Mouse (Mus musculus) limb, embryonic 14.5 days (tissue): Measurements from ENCODE around the gene Evi5. TPM values are rescaled to one million over a fixed set of nuclear protein-coding genes. Genes with fewer than 3 reads are reported as not detected.

Source experiments
- ATAC-seq: fragments of 200-750 bp; cut with Nextera tagmentation; 2 replicates; pipeline ENCODE4 v1.8.0; 2017; ENCODE audit warnings: low read depth, moderate number of reproducible peaks, moderate TSS enrichment; ENCODE audit not compliant: low FRiP score
- DNase-seq: peaks from one replicate; pipeline ENCODE4 v3.0.0-alpha.2; 2015; ENCODE audit warnings: low spot score
- H3K27ac ChIP-seq: fragments of 300-500 bp; sonication (generic); replicated peaks from 2 replicates; pipeline ENCODE4 v1.5.1; 2014; ENCODE audit warnings: low read depth, mild to moderate bottlenecking, low read length, moderate library complexity, mixed read lengths
- H3K27me3 ChIP-seq: fragments of 300-500 bp; sonication (generic); 2 replicates; pipeline ENCODE4 v1.6.1; 2014; ENCODE audit warnings: low read length, mixed read lengths; ENCODE audit not compliant: control insufficient read depth, insufficient read depth
- H3K36me3 ChIP-seq: fragments of 300-500 bp; sonication (generic); 2 replicates; pipeline ENCODE4 v1.6.1; 2014; ENCODE audit warnings: mild to moderate bottlenecking, low read length, moderate library complexity, mixed read lengths; ENCODE audit not compliant: control insufficient read depth, insufficient read depth
- H3K4me1 ChIP-seq: fragments of 300-500 bp; sonication (generic); 2 replicates; pipeline ENCODE4 v1.6.1; 2014; ENCODE audit warnings: antibody characterized with exemption, low read length, mixed read lengths; ENCODE audit not compliant: control insufficient read depth, insufficient read depth
- H3K4me2 ChIP-seq: fragments of 300-500 bp; sonication (generic); replicated peaks from 2 replicates; pipeline ENCODE4 v1.6.1; 2014; ENCODE audit warnings: low read depth, mild to moderate bottlenecking, low read length, moderate library complexity; ENCODE audit not compliant: severe bottlenecking
- H3K4me3 ChIP-seq: fragments of 300-500 bp; sonication (generic); replicated peaks from 2 replicates; pipeline ENCODE4 v1.5.1; 2014; ENCODE audit warnings: low read length
- H3K9ac ChIP-seq: fragments of 300-500 bp; sonication (generic); 2 replicates; pipeline ENCODE4 v1.6.1; 2014; ENCODE audit warnings: mild to moderate bottlenecking, low read depth, low read length, moderate library complexity; ENCODE audit not compliant: severe bottlenecking
- H3K9me3 ChIP-seq: fragments of 300-500 bp; sonication (generic); 2 replicates; pipeline ENCODE4 v1.6.1; 2016; ENCODE audit warnings: low read length; ENCODE audit not compliant: control insufficient read depth
- POLR2A ChIP-seq: fragments of 200-500 bp; IDR thresholded peaks from 2 replicates; pipeline ENCODE4 v1.8.0; 2012; ENCODE audit warnings: inconsistent platforms, mild to moderate bottlenecking, moderate library complexity, borderline replicate concordance; ENCODE audit not compliant: insufficient read depth, insufficient read length; ENCODE audit errors: extremely low read depth
- WGBS: fragments of 180-500 bp; shearing (Covaris S2); extraction: QIAGEN DNeasy Blood & Tissue Kit; methylation state at CpG from one replicate; pipeline ENCODE4 v1.1.7; 2014; 5-methylcytosine and 5-hydroxymethylcytosine counted together
- polyA plus RNA-seq, 2 experiments: library from polyadenylated mRNA; depleted of rRNA in 1 of 2; stranded (reverse) in 1 of 2; unstranded in 1 of 2; fragments of >200 nt; fragmentation: Nextera tagmentation in 1 of 2; extraction: Ambion mirVana in 1 of 2; gene quantifications; 2 replicates each; pipeline versions ENCODE4 v1.2.1 to v1.2.3; 2012 to 2014

The Evi5 gene
- polyA plus RNA-seq (2012; rRNA removed) (28.7 and 31.2 TPM in 2 replicates), polyA plus RNA-seq (2014; fragmentation: Nextera tagmentation; extraction: Ambion mirVana) (60.2 and 70.8 TPM in 2 replicates)

DNA sequence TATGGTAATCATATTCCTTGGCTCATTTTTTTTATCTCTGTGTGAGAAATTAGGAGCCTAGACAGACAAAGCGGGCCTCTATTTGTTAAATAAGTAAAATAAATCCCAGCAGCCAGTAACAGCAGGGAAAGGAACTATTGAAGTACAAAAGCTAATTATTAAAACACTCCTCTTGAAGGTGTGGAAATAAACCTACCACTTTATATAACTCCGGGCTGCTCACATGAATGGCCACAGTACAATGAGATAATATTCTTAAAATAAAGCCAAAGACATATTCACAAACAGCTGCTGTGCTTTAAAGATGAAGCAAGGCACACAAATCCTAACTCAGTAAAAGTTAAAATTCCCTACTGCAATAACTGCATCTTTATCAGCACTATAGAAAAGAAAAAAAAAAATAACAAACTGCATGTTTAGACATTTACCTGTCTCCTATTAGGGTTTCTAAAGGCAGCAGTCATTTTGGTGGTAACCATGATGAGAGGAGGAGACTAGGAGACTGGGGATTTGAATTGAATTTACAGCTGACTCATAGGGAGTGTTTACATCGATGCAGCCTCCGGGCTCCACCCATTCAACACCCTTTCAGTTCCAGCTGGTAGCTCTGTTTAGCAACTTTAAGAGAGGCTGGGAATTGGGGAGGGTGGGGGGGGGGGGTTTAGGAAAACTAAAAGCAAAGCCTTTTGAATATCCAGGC is at the start of gene Evi5:
Gene Evi5, minus strand, starts transcription at position 547 of the 700 bp plus-strand sequence.
- Histone ChIP-seq H3K4me2 (no peak within 1 kb of the TSS), H3K4me1 (peaks cover 2% of the 10 kb centered on the region; the same call in 1 of the 2 replicates), H3K27me3 (no peaks in the 10 kb centered on the region), H3K27ac (no peak within 1 kb of the TSS), H3K4me3 (no peak within 1 kb of the TSS), H3K9me3 (no peaks in the 10 kb centered on the region), H3K9ac (no peak within 1 kb of the TSS), H3K36me3 (no peaks in the 10 kb centered on the region)
- TF ChIP-seq POLR2A: no peak
- no peak for DNase-seq
- WGBS: 41% methylated on average over 4 of the region's 4 CpGs
- no peak for ATAC-seq

GRCm38 (mm10) chr5:107924564-107924963 is 49.7 kb upstream of the Evi5 start:
- 84% methylated on average over 8 of the region's 8 CpGs for WGBS
- no peak for ATAC-seq

DNA sequence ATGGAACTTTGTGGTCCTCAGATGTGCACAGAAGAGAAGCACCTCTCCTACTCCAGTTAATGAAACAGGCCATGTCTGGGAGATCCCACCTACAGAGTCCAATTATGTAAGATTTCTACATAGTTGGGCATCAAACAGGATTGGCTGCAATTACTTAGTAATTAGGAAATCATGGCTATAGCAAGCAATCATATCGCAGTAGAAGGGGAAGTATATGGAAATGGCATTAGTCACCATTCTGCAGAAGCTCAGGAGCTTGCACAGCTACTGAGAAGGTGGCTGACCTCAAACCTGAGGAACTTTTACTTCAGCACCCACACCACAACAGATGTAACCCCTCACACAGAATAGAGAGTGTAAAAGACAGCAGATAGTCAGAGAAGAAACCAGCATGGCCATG is 47.9 kb upstream of the Evi5 start:
- WGBS: 70% methylated on average over 1 of the region's 1 CpGs
- ATAC-seq (no peak), DNase-seq (no peak)
- H3K27me3 ChIP-seq: no peaks in the 10 kb centered on the region
- no peak overlapping the region for H3K4me3 ChIP-seq
- H3K9ac ChIP-seq: no peak overlapping the region
- no peak for TF ChIP-seq POLR2A
- H3K27ac ChIP-seq: no peak overlapping the region
- H3K9me3 ChIP-seq: no peaks in the 10 kb centered on the region
- H3K4me1 ChIP-seq: no peaks in the 10 kb centered on the region
- no peaks in the 10 kb centered on the region for H3K36me3 ChIP-seq
- H3K4me2 ChIP-seq: no peak overlapping the region

More at GRCm38 (mm10) chr5:107924564-107924963, 49.7 kb upstream of the Evi5 start:
- H3K4me3 ChIP-seq: no peak overlapping the region
- H3K4me2 ChIP-seq: no peak overlapping the region
- H3K9me3 ChIP-seq: no peaks in the 10 kb centered on the region
- no peaks in the 10 kb centered on the region for H3K27me3 ChIP-seq
- no peaks in the 10 kb centered on the region for H3K4me1 ChIP-seq
- no peaks in the 10 kb centered on the region for H3K36me3 ChIP-seq
- H3K9ac ChIP-seq: no peak overlapping the region
- TF ChIP-seq POLR2A: no peak
- DNase-seq: no peak
- no peak overlapping the region for H3K27ac ChIP-seq

GRCm38 (mm10) chr5:107921400-107922252 is 46.7 kb upstream of the Evi5 start:
- Histone ChIP-seq H3K4me2 (no peak overlapping the region), H3K9ac (no peak overlapping the region), H3K27ac (no peak overlapping the region), H3K4me1 (no peaks in the 10 kb centered on the region), H3K36me3 (no peaks in the 10 kb centered on the region), H3K9me3 (no peaks in the 10 kb centered on the region), H3K27me3 (no peaks in the 10 kb centered on the region), H3K4me3 (no peak overlapping the region)
- no peak for TF ChIP-seq POLR2A
- ATAC-seq (peak; percentile 74; the same call in 1 of the 2 replicates), DNase-seq (peak; percentile 91)
- WGBS: 83% methylated on average over 2 of the region's 2 CpGs

DNA sequence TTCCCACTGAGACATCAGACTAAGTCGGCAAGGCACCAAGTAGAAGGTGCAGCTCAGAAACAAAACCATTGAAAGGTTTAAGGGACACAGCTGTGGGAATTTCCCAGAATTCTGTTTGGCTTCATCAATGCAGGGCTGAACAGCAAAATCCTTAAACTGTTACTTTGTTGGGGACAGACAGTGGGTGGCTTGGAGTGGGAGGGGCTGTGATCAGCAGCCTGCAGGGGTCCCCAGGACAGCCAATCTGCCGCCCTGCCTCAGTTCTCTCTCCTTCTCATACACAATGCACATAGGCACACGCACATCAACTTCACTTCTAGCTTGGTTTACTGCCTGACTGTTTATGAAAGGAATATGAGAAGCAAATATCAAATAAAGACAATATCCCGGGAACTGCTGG is 40.4 kb upstream of the Evi5 start:
- H3K27me3 ChIP-seq: no peaks in the 10 kb centered on the region

More for the DNA sequence above, 40.4 kb upstream of the Evi5 start:
- no peaks in the 10 kb centered on the region for H3K9me3 ChIP-seq
- TF ChIP-seq POLR2A: no peak
- H3K4me2 ChIP-seq: no peak overlapping the region
- ATAC-seq (no peak), DNase-seq (no peak)
- H3K4me3 ChIP-seq: no peak overlapping the region
- peaks cover under 1% of the 10 kb centered on the region; the same call in 1 of the 2 replicates for H3K36me3 ChIP-seq
- no peak overlapping the region for H3K9ac ChIP-seq
- 46% methylated on average over 4 of the region's 4 CpGs for WGBS
- no peaks in the 10 kb centered on the region for H3K4me1 ChIP-seq
- no peak overlapping the region for H3K27ac ChIP-seq
